Mouse (Mus musculus) cerebellum, postnatal 14 days (tissue): ENCODE measurements at regions not wholly inside any gene's neighbourhood (a gene's known extent, or its start where the extent isn't known, plus 50 kb on each side); places are given as distances from the start of the nearest gene placed in this dataset.

Experiments used
- DNase-seq, 2 experiments: peaks; one replicate each; pipeline ENCODE4 v3.0.0; 2021; ENCODE audit warnings: mixed read lengths in 2 of 2

GRCm38 (mm10) chr2:74463407-74463806, 115.8 kb downstream of the Lnpk start:
- DNase-seq: no peak

- no peak for DNase-seq
Measured at GRCm38 (mm10) chr2:74461211-74461844, 117.9 kb downstream of the Lnpk start.

- peak; percentile 9 to 17 for DNase-seq
Measured at GRCm38 (mm10) chr2:74454431-74454830, 124.8 kb downstream of the Lnpk start.

GRCm38 (mm10) chr2:74452679-74453078, 126.6 kb downstream of the Lnpk start:
- no peak for DNase-seq

- peak in 1 of 2 experiments; percentile 7 for DNase-seq
Measured at GRCm38 (mm10) chr2:74451578-74451977, 127.7 kb downstream of the Lnpk start.

GRCm38 (mm10) chr2:74451038-74451437, 128.2 kb downstream of the Lnpk start:
- no peak for DNase-seq

GRCm38 (mm10) chr2:74450064-74450765, 129.0 kb downstream of the Lnpk start:
- DNase-seq: peak; percentile 5 to 6

GRCm38 (mm10) chr2:74435184-74435911, 143.9 kb downstream of the Lnpk start:
- DNase-seq: no peak

- peak; percentile 17 to 42 for DNase-seq
Measured at GRCm38 (mm10) chr2:74426746-74427145, 152.5 kb downstream of the Lnpk start.

GRCm38 (mm10) chr2:74424726-74425125, 154.5 kb downstream of the Lnpk start:
- DNase-seq: no peak

GRCm38 (mm10) chr2:74416097-74416496, 163.1 kb downstream of the Lnpk start:
- no peak for DNase-seq

- no peak for DNase-seq
Measured at GRCm38 (mm10) chr2:74414721-74415120, 164.5 kb downstream of the Lnpk start.

- DNase-seq: no peak
Measured at GRCm38 (mm10) chr2:74409856-74410404, 169.3 kb downstream of the Lnpk start.

GRCm38 (mm10) chr2:74404493-74404892, 174.7 kb downstream of the Lnpk start:
- no peak for DNase-seq

GRCm38 (mm10) chr2:74391064-74391463, 188.2 kb downstream of the Lnpk start:
- no peak for DNase-seq

GRCm38 (mm10) chr2:74388078-74388477, 191.2 kb downstream of the Lnpk start:
- no peak for DNase-seq

GRCm38 (mm10) chr2:74384918-74385317, 194.3 kb downstream of the Lnpk start:
- DNase-seq: no peak

GRCm38 (mm10) chr2:74380574-74381287, 198.5 kb downstream of the Lnpk start:
- DNase-seq: no peak

GRCm38 (mm10) chr2:74378709-74379108, 200.5 kb downstream of the Lnpk start:
- DNase-seq: no peak

- no peak for DNase-seq
Measured at GRCm38 (mm10) chr2:74373938-74374337, 205.3 kb downstream of the Lnpk start.

- DNase-seq: no peak
Measured at GRCm38 (mm10) chr2:74373056-74373455, 206.2 kb downstream of the Lnpk start.

GRCm38 (mm10) chr2:74363255-74363654, 216.0 kb downstream of the Lnpk start:
- no peak for DNase-seq

GRCm38 (mm10) chr2:74354591-74354990, 224.6 kb downstream of the Lnpk start:
- no peak for DNase-seq
